Comparison of ENCODE assay signal across 24 mouse cellular contexts in the genomic region with DNA sequence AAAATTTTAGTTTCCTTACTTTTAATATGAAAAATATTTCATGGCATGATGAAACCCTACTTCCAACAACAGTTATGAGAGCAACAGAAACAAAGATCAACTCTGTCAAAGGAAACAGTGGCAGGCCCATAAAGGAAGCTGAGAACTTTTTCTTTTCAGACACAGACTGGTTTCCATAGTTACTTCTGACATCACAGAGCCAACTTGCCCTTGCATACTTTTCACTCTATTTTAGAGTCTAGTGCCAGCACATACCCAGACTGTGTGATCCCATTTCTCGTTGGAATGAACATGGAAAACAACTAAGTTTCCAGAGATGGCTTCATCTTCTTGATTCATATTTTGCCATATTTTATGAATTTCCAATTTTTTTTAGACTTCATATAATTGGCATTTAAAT.
DNase-seq lines count a peak whose midpoint lies in the region; ATAC-seq and TF ChIP-seq lines count a peak whose summit lies in the region.
"Had no signal": no experiment of that assay in that cellular context is flagged by ENCODE, and none has a peak within 500 bp of the region (broad histone marks: within the 10 kb centered on the region; RNA-seq: fewer than 3 reads in every experiment).

No protein-coding gene starts in this region.

- no peaks in the 10 kb centered on the region for H3K79me2 ChIP-seq in CH12.LX (replicated peaks; ENCODE audit: control insufficient read depth, extremely low read depth, insufficient read depth, poor library complexity, severe bottlenecking)

- H3K9ac ChIP-seq in embryonic facial prominence, embryonic 11.5 days (replicated peaks; ENCODE audit: low read length): no peak overlapping the region
- no peak overlapping the region for H3K9ac ChIP-seq in CH12.LX (ENCODE audit: insufficient read depth, low read depth)
- no peak overlapping the region for H3K9ac ChIP-seq in stomach, postnatal 0 days (ENCODE audit: low read length)
- H3K9ac ChIP-seq in hindbrain, embryonic 11.5 days (ENCODE audit: low read depth, low read length): no peak overlapping the region
- H3K9ac ChIP-seq: embryonic facial prominence, embryonic 15.5 days; heart, embryonic 15.5 days; hindbrain, embryonic 14.5 days; intestine, embryonic 15.5 days had no signal

- no peaks in the 10 kb centered on the region for H3K36me3 ChIP-seq in embryonic facial prominence, embryonic 11.5 days (replicated peaks; ENCODE audit: control insufficient read depth, insufficient read depth, low read depth, low read length)
- no peaks in the 10 kb centered on the region for H3K36me3 ChIP-seq in embryonic facial prominence, embryonic 10.5 days (replicated peaks)
- H3K36me3 ChIP-seq in CH12.LX (replicated peaks in 1 of 2; ENCODE audit: control insufficient read depth in 1 of 2, insufficient read depth in 1 of 2, low read length in 1 of 2): no peaks in the 10 kb centered on the region
- H3K36me3 ChIP-seq in stomach, postnatal 0 days (ENCODE audit: control insufficient read depth, insufficient read depth, low read length): no peaks in the 10 kb centered on the region
- no peaks in the 10 kb centered on the region for H3K36me3 ChIP-seq in hindbrain, embryonic 11.5 days (ENCODE audit: control insufficient read depth, insufficient read depth, low read length)
- H3K36me3 ChIP-seq: embryonic facial prominence, embryonic 15.5 days; heart, embryonic 15.5 days; intestine, embryonic 15.5 days had no signal

- no peak for ATAC-seq in embryonic facial prominence, embryonic 11.5 days (replicated peaks; ENCODE audit: insufficient number of reproducible peaks, low FRiP score, low TSS enrichment, low read depth)
- ATAC-seq in stomach, postnatal 0 days (ENCODE audit: low FRiP score, low TSS enrichment): no peak
- ATAC-seq in hindbrain, embryonic 11.5 days (ENCODE audit: low FRiP score): no peak
- ATAC-seq: activated CD4-positive, CD25-positive, alpha-beta regulatory T cell, adult 4 months; forebrain, embryonic 16.5 days; intestine, embryonic 15.5 days had no signal

- H3K4me3 ChIP-seq in embryonic facial prominence, embryonic 11.5 days (ENCODE audit: low read depth, low read length): no peak overlapping the region
- H3K4me3 ChIP-seq in embryonic facial prominence, embryonic 10.5 days: no peak overlapping the region
- H3K4me3 ChIP-seq in CH12.LX (replicated peaks in 1 of 3; ENCODE audit: low read depth in 2 of 3, low read length in 2 of 3, poor library complexity in 1 of 3): no peak overlapping the region
- no peak overlapping the region for H3K4me3 ChIP-seq in stomach, postnatal 0 days (ENCODE audit: low read depth, low read length)
- no peak overlapping the region for H3K4me3 ChIP-seq in hindbrain, embryonic 11.5 days (ENCODE audit: low read depth, low read length)
- H3K4me3 ChIP-seq: embryonic facial prominence, embryonic 15.5 days; erythroblast, embryonic 14.5 days; heart, adult 2 months; heart, embryonic 15.5 days; intestine, embryonic 15.5 days had no signal

- no peaks in the 10 kb centered on the region for H3K9me3 ChIP-seq in embryonic facial prominence, embryonic 11.5 days (replicated peaks; ENCODE audit: control insufficient read depth, low read length)
- no peaks in the 10 kb centered on the region for H3K9me3 ChIP-seq in embryonic facial prominence, embryonic 10.5 days
- H3K9me3 ChIP-seq in CH12.LX (replicated peaks; ENCODE audit: low read length): no peaks in the 10 kb centered on the region
- H3K9me3 ChIP-seq in stomach, postnatal 0 days (ENCODE audit: control insufficient read depth, low read length): no peaks in the 10 kb centered on the region
- H3K9me3 ChIP-seq in hindbrain, embryonic 11.5 days (ENCODE audit: control insufficient read depth, low read length): no peaks in the 10 kb centered on the region
- H3K9me3 ChIP-seq: embryonic facial prominence, embryonic 15.5 days; heart, embryonic 15.5 days; intestine, embryonic 15.5 days had no signal

- no peak for TF ChIP-seq CTCF in CH12.LX (conservative IDR thresholded peaks at IDR 0.05 in 1 of 2, IDR thresholded peaks at IDR 0.05 in 1 of 2; ENCODE audit: low read depth in 2 of 2, low read length in 2 of 2)
- no peak for TF ChIP-seq CTCF in stomach, postnatal 0 days (IDR thresholded peaks at IDR 0.05; ENCODE audit: low read depth)

- TF ChIP-seq EP300 in CH12.LX (IDR thresholded peaks at IDR 0.05; ENCODE audit: low read length): no peak
- no peak for TF ChIP-seq EP300 in stomach, postnatal 0 days (optimal IDR thresholded peaks at IDR 0.05)

- DNase-seq in embryonic facial prominence, embryonic 11.5 days (ENCODE audit: low spot score): peak; percentile 28
- no peak for DNase-seq in embryonic facial prominence, embryonic 10.5 days (ENCODE audit: low spot score)
- DNase-seq in CH12.LX (ENCODE audit: extremely low read depth) (peak; percentile 14), adipocyte (ENCODE audit: low spot score) (peak; percentile 52)
- peak; percentile 14 for DNase-seq in Muller cell, postnatal 12 days (ENCODE audit: inconsistent ontology term)
- no peak for DNase-seq in stomach, postnatal 0 days (ENCODE audit: low spot score)
- DNase-seq in hindbrain, embryonic 11.5 days (ENCODE audit: low spot score): no peak
- DNase-seq: adrenal gland, adult 2 months; adrenal gland, postnatal 25 days; cerebellum, adult 18-20 months; cerebellum, adult 9-11 months; cerebellum, postnatal 36 days; gastrocnemius, postnatal 14 days; heart, adult 2 months; heart, postnatal 14 days; kidney, adult 18-20 months had no signal

- in situ Hi-C loops in CH12.LX (cut with MboI; ENCODE audit: low pct_ligation_motif_present, low pct_unique_long_range_greater_than_20kb, low sequenced_read_pairs): no loop called here

- TF ChIP-seq POLR2A in CH12.LX (IDR thresholded peaks at IDR 0.05; ENCODE audit: low read depth, low read length): no peak

- WGBS in embryonic facial prominence, embryonic 11.5 days: 80% methylated on average over 1 of the region's 1 CpGs
- WGBS in embryonic facial prominence, embryonic 10.5 days: 84% methylated on average over 1 of the region's 1 CpGs
- 56% methylated on average over 1 of the region's 1 CpGs for WGBS in stomach, postnatal 0 days
- WGBS in hindbrain, embryonic 11.5 days: 82% methylated on average over 1 of the region's 1 CpGs

- dilution Hi-C loops in CH12.LX (cut with MboI; ENCODE audit: extremely low pct_ligation_motif_present, extremely low pct_unique_long_range_greater_than_20kb, low sequenced_read_pairs): no loop called here

- no peaks in the 10 kb centered on the region for H3K27me3 ChIP-seq in embryonic facial prominence, embryonic 11.5 days (ENCODE audit: control insufficient read depth, insufficient read depth, low read length)
- no peaks in the 10 kb centered on the region for H3K27me3 ChIP-seq in embryonic facial prominence, embryonic 10.5 days (replicated peaks; ENCODE audit: low read depth, poor library complexity, severe bottlenecking)
- H3K27me3 ChIP-seq in CH12.LX (replicated peaks): no peaks in the 10 kb centered on the region
- no peaks in the 10 kb centered on the region for H3K27me3 ChIP-seq in stomach, postnatal 0 days (ENCODE audit: control insufficient read depth, insufficient read depth, low read length)
- H3K27me3 ChIP-seq in hindbrain, embryonic 11.5 days (ENCODE audit: control insufficient read depth, insufficient read depth, low read length): no peaks in the 10 kb centered on the region
- H3K27me3 ChIP-seq: embryonic facial prominence, embryonic 15.5 days; heart, embryonic 15.5 days; intestine, embryonic 15.5 days had no signal

- H3K4me2 ChIP-seq in embryonic facial prominence, embryonic 11.5 days (ENCODE audit: low read depth, low read length): no peak overlapping the region
- H3K4me2 ChIP-seq in CH12.LX (ENCODE audit: insufficient read depth, low read depth, poor library complexity, severe bottlenecking): no peak overlapping the region
- H3K4me2 ChIP-seq in stomach, postnatal 0 days (replicated peaks; ENCODE audit: low read depth): no peak overlapping the region
- no peak overlapping the region for H3K4me2 ChIP-seq in hindbrain, embryonic 11.5 days (replicated peaks; ENCODE audit: low read depth, low read length)
- H3K4me2 ChIP-seq: embryonic facial prominence, embryonic 15.5 days; heart, embryonic 11.5 days; heart, embryonic 15.5 days; hindbrain, embryonic 14.5 days; intestine, embryonic 15.5 days had no signal

- no peaks in the 10 kb centered on the region for H3K4me1 ChIP-seq in embryonic facial prominence, embryonic 11.5 days (ENCODE audit: control insufficient read depth, insufficient read depth, low read length)
- H3K4me1 ChIP-seq in embryonic facial prominence, embryonic 10.5 days: no peaks in the 10 kb centered on the region
- H3K4me1 ChIP-seq in CH12.LX (ENCODE audit: control insufficient read depth in 1 of 2, insufficient read depth in 2 of 2): no peaks in the 10 kb centered on the region
- H3K4me1 ChIP-seq in stomach, postnatal 0 days (replicated peaks; ENCODE audit: control insufficient read depth, insufficient read depth): no peaks in the 10 kb centered on the region
- H3K4me1 ChIP-seq in hindbrain, embryonic 11.5 days (replicated peaks; ENCODE audit: control insufficient read depth, insufficient read depth, low read length): no peaks in the 10 kb centered on the region
- H3K4me1 ChIP-seq: embryonic facial prominence, embryonic 15.5 days; heart, embryonic 15.5 days; intestine, embryonic 15.5 days had no signal

- H3K27ac ChIP-seq in embryonic facial prominence, embryonic 11.5 days (replicated peaks; ENCODE audit: low read depth, low read length): no peak overlapping the region
- H3K27ac ChIP-seq in embryonic facial prominence, embryonic 10.5 days (replicated peaks): no peak overlapping the region
- no peak overlapping the region for H3K27ac ChIP-seq in CH12.LX (ENCODE audit: insufficient read depth, low read depth)
- no peak overlapping the region for H3K27ac ChIP-seq in stomach, postnatal 0 days (replicated peaks)
- H3K27ac ChIP-seq in hindbrain, embryonic 11.5 days (ENCODE audit: low read depth, low read length): no peak overlapping the region
- H3K27ac ChIP-seq: embryonic facial prominence, embryonic 15.5 days; heart, adult 2 months; heart, embryonic 15.5 days; hindbrain, embryonic 14.5 days; intestine, embryonic 15.5 days had no signal

- TF ChIP-seq RAD21 in CH12.LX (IDR thresholded peaks at IDR 0.05; ENCODE audit: low read depth, low read length): no peak

TF ChIP-seq in CH12.LX, 34 proteins besides CTCF, POLR2A, EP300 and RAD21 (continues in another document):
- TF ChIP-seq MAZ (IDR thresholded peaks at IDR 0.05; ENCODE audit: low read depth, low read length) (no peak), TCF12 (IDR thresholded peaks at IDR 0.05; ENCODE audit: low read depth, low read length) (no peak), SIN3A (IDR thresholded peaks at IDR 0.05; ENCODE audit: low read length) (no peak), KAT2A (IDR thresholded peaks at IDR 0.05; ENCODE audit: insufficient replicate concordance, low read length) (no peak), MEF2A (IDR thresholded peaks at IDR 0.05; ENCODE audit: borderline replicate concordance, low read depth, low read length) (no peak), MAFK (IDR thresholded peaks at IDR 0.05; ENCODE audit: insufficient replicate concordance, low read length) (no peak), ELF1 (IDR thresholded peaks at IDR 0.05; ENCODE audit: low read depth, low read length) (no peak), PAX5 (IDR thresholded peaks at IDR 0.05; ENCODE audit: low read length) (no peak), TBP (conservative IDR thresholded peaks at IDR 0.05; ENCODE audit: low read depth, low read length) (no peak)

Comparison
In these comparisons a context has a peak if more than half of its experiments do, and no peak if none do; other contexts are left out.
1. DNase-seq: peak in embryonic facial prominence, embryonic 11.5 days (single experiment), CH12.LX (single experiment), Muller cell, postnatal 12 days (single experiment) and adipocyte (single experiment); none in embryonic facial prominence, embryonic 10.5 days (single experiment), stomach, postnatal 0 days (single experiment) and hindbrain, embryonic 11.5 days (single experiment).